Mouse (Mus musculus) embryonic fibroblast, embryonic 13.5 days (primary cell): ENCODE data around the gene Gstm1. TPM values are rescaled to one million over a fixed set of nuclear protein-coding genes. Genes with fewer than 3 reads are reported as not detected.
A peak's percentile ranks its signal among the peaks of the same experiment; 100 is the strongest.
"Not testable (repeated sequence)": the region's sequence is repeated elsewhere in the genome, so short reads cannot be mapped to it uniquely, and the experiment has no call there.

ENCODE experiments used
- H3K27ac ChIP-seq: 2 replicates; pipeline ENCODE4 v1.5.1; 2012; ENCODE audit warnings: low read length, control low read depth, inconsistent platforms; ENCODE audit not compliant: insufficient read depth
- H3K4me1 ChIP-seq: 2 replicates; pipeline ENCODE4 v1.6.1; 2011; ENCODE audit warnings: low read length; ENCODE audit not compliant: control insufficient read depth, insufficient read depth
- H3K4me3 ChIP-seq: 2 replicates; pipeline ENCODE4 v1.5.1; 2011; ENCODE audit warnings: mild to moderate bottlenecking, control low read depth, low read length; ENCODE audit not compliant: insufficient read depth
- CTCF ChIP-seq: IDR thresholded peaks from 2 replicates; pipeline ENCODE4 v1.5.1; 2011; ENCODE audit warnings: mild to moderate bottlenecking, control low read depth, low read length, moderate library complexity, borderline replicate concordance; ENCODE audit not compliant: insufficient read depth
- POLR2A ChIP-seq: IDR thresholded peaks from 2 replicates; pipeline ENCODE4 v1.6.1; 2011; ENCODE audit warnings: low read depth, mild to moderate bottlenecking, control low read depth, low read length, moderate library complexity
- polyA plus RNA-seq: library from polyadenylated mRNA; stranded (reverse); fragments of >200 nt; gene quantifications from 2 replicates; pipeline ENCODE4 v1.2.4, GENCODE M21; 2011; ENCODE audit warnings: low read depth; ENCODE audit not compliant: missing spikeins, insufficient read length

The Gstm1 gene
- polyA plus RNA-seq, 1 experiment: 63.8 TPM

DNA sequence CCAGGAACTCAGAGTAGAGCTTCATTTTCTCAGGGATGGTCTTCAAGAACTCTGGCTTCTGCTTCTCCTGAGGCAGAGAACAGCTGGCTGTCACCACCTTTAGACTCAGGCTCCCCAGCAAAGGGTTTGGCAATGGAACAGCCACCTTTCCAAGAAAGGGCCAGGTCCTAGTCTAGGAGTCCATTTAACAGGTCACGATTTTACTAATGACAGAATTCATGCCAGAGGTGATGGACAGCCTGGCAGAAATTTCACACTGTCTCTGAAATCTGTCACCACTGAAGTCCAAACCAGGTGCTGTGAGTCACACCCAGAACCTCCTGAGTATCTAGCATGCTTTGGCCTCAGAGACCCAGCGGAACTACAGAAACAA, 2.8 kb downstream of the Gstm1 start:
- peaks cover 15% of the 10 kb centered on the region for H3K4me1 ChIP-seq
- H3K4me3 ChIP-seq: no peak overlapping the region
- H3K27ac ChIP-seq: no peak overlapping the region
- no peak for TF ChIP-seq POLR2A

DNA sequence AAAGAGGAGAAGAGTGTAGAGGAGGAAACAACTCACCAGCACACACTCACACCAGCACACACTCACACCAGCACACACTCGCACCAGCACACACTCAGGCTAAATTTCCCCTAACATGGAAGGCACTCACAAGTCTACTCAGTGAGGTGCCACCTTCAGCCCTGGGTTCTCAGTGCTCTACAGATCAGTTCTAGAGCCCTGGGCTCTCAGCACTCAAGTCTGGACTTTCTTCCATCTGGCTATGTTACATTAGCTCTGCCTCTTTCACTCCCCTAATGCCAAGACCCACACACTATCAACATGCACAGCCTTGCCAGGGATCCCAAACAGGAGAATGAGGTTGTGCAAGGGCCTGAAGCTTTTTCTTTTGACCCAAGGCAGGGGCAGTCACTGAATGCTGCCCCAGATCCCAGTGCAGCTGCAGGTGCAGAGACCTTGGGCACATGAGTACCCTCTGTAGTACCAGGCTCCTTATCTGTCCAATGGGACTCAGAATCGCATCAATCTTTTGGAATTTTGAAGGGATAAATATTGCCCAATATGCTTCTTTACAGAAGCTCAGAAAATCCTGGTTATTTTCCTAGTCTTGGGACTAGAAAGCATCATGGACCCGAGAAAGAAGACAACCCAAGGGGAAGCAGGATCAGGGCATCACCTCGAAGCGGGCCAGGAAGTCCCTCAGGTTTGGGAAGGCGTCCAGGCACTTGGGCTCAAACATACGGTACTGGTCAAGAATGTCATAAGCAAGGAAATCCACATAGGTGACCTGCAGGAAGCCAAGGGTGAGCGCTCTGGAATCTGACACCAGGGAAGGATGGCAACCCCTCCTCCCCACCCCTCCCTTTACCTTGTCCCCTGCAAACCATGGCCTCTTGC, 3.4 kb downstream of the Gstm1 start:
- TF ChIP-seq CTCF: no peak
- no peak for TF ChIP-seq POLR2A
- H3K4me1 ChIP-seq: peaks cover 15% of the 10 kb centered on the region
- no peak overlapping the region for H3K4me3 ChIP-seq
- H3K27ac ChIP-seq: peak overlapping the region; percentile 77

GRCm38 (mm10) chr3:108013331-108013871, 4.4 kb downstream of the Gstm1 start:
- peak overlapping the region; percentile 77 for H3K27ac ChIP-seq
- no peak overlapping the region for H3K4me3 ChIP-seq
- H3K4me1 ChIP-seq: peaks cover 15% of the 10 kb centered on the region
- TF ChIP-seq CTCF: no peak
- no peak for TF ChIP-seq POLR2A

DNA sequence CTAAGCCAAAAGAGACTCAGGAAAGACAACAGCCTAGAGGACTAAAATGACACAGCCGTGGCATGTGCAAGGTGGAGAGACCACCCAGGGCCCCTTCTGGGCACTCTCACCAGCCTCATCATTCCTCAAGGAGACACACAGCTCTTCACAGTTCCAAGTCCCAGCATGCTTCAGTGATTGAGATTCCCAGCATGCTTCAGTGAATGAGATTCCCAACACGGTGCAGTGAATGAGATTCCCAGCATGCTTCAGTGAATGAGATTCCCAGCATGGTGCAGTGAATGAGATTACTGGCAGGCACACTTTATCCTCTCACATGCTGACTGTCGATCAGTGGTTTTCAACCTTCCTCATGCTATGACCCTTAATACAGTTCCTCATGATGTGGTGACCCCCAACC, 6.2 kb downstream of the Gstm1 start:
- no peak overlapping the region for H3K4me3 ChIP-seq
- peaks cover 15% of the 10 kb centered on the region for H3K4me1 ChIP-seq
- TF ChIP-seq CTCF (no peak), POLR2A (no peak)
- no peak overlapping the region for H3K27ac ChIP-seq

- TF ChIP-seq POLR2A (no peak), CTCF (no peak)
Observed at GRCm38 (mm10) chr3:108010286-108010685, 7.5 kb downstream of the Gstm1 start.

GRCm38 (mm10) chr3:108002021-108002420, 15.8 kb downstream of the Gstm1 start:
- H3K4me1 ChIP-seq: no peaks in the 10 kb centered on the region
- no peak for TF ChIP-seq POLR2A
- TF ChIP-seq CTCF: no peak
- no peak overlapping the region for H3K27ac ChIP-seq
- H3K4me3 ChIP-seq: no peak overlapping the region

More at GRCm38 (mm10) chr3:108010286-108010685, 7.5 kb downstream of the Gstm1 start:
- peaks cover 15% of the 10 kb centered on the region for H3K4me1 ChIP-seq
- H3K4me3 ChIP-seq: no peak overlapping the region
- H3K27ac ChIP-seq: no peak overlapping the region

- TF ChIP-seq POLR2A (no peak), CTCF (no peak)
- Histone ChIP-seq H3K27ac (no peak overlapping the region), H3K4me3 (no peak overlapping the region), H3K4me1 (no peaks in the 10 kb centered on the region)
Observed at GRCm38 (mm10) chr3:107999491-107999890, 18.3 kb downstream of the Gstm1 start.

DNA sequence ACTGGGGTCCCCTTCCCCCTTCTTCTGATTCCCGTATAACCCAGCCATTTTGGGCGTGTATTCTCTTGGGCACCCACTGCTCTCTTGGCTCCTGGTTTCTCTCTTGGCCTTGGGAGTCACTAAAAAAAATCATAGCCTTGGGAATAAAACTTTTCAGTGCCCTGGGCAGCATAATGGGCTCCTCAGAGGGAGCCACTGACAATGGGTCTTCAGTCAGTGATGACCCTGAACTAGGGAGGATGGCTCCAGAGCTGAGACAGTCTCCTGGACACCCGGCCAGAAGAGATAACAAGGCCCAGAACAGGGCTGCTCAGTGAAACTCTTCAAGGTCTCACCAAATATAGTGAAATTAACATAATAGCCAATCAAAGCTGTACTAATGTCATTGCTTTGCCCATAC, 19.2 kb downstream of the Gstm1 start:
- Histone ChIP-seq H3K4me3 (no peak overlapping the region), H3K4me1 (no peaks in the 10 kb centered on the region), H3K27ac (no peak overlapping the region)
- TF ChIP-seq POLR2A: no peak
- no peak for TF ChIP-seq CTCF

- Histone ChIP-seq H3K4me3 (no peak overlapping the region), H3K4me1 (no peaks in the 10 kb centered on the region), H3K27ac (no peak overlapping the region)
- no peak for TF ChIP-seq CTCF
- no peak for TF ChIP-seq POLR2A
Observed at GRCm38 (mm10) chr3:107996576-107996975, 21.2 kb downstream of the Gstm1 start.

DNA sequence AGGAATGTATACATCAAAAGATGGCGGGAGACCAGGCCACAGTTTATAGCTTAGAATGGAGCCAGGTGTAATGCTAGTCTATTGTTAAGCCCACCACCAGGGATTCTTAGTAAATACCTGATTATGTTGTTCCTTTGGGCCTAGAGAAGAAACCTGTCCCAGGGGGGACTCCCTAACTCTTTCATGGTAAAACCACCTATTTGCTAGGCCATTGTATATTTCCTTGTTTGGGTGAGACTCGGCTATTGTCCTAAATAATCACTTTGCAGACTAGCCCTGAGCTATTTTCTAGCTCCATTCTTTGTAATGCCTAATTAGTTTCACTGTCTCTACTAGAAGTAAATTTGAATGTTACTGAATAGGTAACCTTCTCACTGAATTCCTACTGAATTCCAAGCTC, 21.8 kb downstream of the Gstm1 start:
- H3K27ac ChIP-seq, H3K4me1 ChIP-seq, H3K4me3 ChIP-seq: not testable (repeated sequence)
